ENCODE assay signal across 22 mouse cellular contexts in the genomic region with DNA sequence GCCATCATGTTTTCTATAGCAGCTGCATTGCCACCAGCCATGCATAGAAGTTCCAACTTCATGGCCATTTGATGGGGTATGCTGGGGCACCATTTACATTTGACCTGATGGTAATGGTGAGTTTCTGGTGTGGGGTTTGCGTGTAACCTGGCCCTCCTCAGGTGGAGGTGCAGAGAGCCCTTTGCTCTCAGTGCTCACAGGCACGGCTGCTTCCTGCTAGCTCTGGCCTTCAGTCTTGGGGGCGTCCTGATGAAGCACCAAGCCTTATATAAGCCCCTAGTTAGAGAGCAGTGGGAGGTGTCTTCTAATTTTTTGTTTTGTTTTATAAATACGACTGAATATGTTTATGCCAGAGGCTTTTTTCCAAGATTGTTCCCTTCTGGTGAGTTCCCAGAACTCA.
"Had no signal": no experiment of that assay in that cellular context is flagged by ENCODE, and none has a peak within 500 bp of the region (broad histone marks: within the 10 kb centered on the region; RNA-seq: fewer than 3 reads in every experiment).

No protein-coding gene starts in this region.

- ATAC-seq: liver, embryonic 12.5 days; lung, postnatal 0 days; midbrain, embryonic 15.5 days had no signal

- H3K9ac ChIP-seq: kidney, embryonic 15.5 days; limb, embryonic 13.5 days; liver, embryonic 12.5 days; liver, embryonic 15.5 days; midbrain, embryonic 12.5 days; midbrain, embryonic 15.5 days; neural tube, embryonic 13.5 days had no signal

- H3K36me3 ChIP-seq: kidney, embryonic 15.5 days; liver, embryonic 12.5 days; liver, embryonic 15.5 days; midbrain, embryonic 12.5 days; midbrain, embryonic 15.5 days; neural tube, embryonic 13.5 days had no signal

- H3K27me3 ChIP-seq: kidney, embryonic 15.5 days; limb, embryonic 13.5 days; liver, embryonic 12.5 days; liver, embryonic 15.5 days; midbrain, embryonic 12.5 days; midbrain, embryonic 15.5 days; neural tube, embryonic 13.5 days had no signal

- H3K27ac ChIP-seq: kidney, embryonic 15.5 days; left cerebral cortex, adult 2 months; limb, embryonic 13.5 days; liver, embryonic 12.5 days; liver, embryonic 15.5 days; macrophage; midbrain, embryonic 12.5 days; midbrain, embryonic 15.5 days; neural tube, embryonic 13.5 days had no signal

- H3K4me3 ChIP-seq: kidney, embryonic 15.5 days; left cerebral cortex, adult 2 months; limb, embryonic 13.5 days; liver, embryonic 12.5 days; liver, embryonic 15.5 days; midbrain, embryonic 12.5 days; midbrain, embryonic 15.5 days; myocyte; neural tube, embryonic 13.5 days had no signal

- H3K4me2 ChIP-seq: kidney, embryonic 15.5 days; limb, embryonic 13.5 days; liver, embryonic 12.5 days; liver, embryonic 15.5 days; midbrain, embryonic 12.5 days; midbrain, embryonic 15.5 days; neural tube, embryonic 13.5 days had no signal

- DNase-seq: kidney, adult 11 months; kidney, adult 8-10 months; kidney, postnatal 10 days; kidney, postnatal 36 days; layer of hippocampus, postnatal 36 days; liver; lung, adult 2 months; retina, postnatal 1 day; right cerebral cortex, postnatal 4 days; thymus, adult 2 months; thymus, postnatal 14 days had no signal

- H3K9me3 ChIP-seq: kidney, embryonic 15.5 days; limb, embryonic 13.5 days; liver, embryonic 12.5 days; liver, embryonic 15.5 days; midbrain, embryonic 12.5 days; midbrain, embryonic 15.5 days; neural tube, embryonic 13.5 days had no signal
